Mouse (Mus musculus) cerebellum, adult 11-12 months (tissue): ENCODE results near the gene Sept3.

ENCODE experiments used
- DNase-seq: peaks from one replicate; pipeline ENCODE4 v3.0.0; 2022

Gene Sept3

DNA sequence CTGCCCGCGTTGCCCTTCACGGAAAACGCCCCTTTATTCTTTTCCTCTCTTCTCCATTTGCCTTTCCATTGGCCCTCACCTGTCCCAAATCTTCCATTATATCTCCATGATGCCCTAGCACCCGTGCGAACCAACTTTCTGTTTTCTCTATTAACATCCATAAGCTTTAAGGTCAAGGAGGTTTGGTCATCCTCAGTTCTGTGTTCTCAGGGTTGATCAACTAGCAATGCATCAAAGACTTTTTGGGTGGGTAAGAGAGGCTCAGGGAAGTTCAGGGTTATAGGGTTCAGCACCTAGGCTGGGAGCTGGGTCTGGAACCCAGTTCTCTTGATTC lies at the start of gene Sept3:
Gene Sept3, plus strand, starts transcription at position 301 of the 334 bp plus-strand sequence.
- no peak for DNase-seq

DNA sequence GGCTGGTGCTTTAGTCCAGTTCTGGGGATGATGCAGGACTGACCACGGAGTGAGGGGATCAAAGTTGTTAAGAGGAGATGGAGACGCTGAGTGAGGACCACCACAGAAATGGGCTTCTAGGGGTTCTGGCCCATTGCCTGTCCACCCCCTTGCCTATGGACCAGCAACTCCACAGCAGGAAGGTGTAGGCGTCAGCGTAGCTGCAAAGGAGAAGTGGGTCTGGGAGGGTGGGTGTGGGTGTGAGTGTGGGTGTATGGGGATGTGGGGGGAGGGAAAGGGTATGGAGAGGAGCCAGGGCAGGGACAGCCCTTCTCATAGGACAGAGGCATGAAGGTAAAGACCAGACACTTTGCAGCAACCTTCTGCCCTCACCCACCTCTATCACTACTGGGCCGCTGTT lies 48.9 kb upstream of the Sept3 start:
- peak; percentile 22 for DNase-seq

- DNase-seq: peak; percentile 27
These were observed 45.1 kb upstream of the Sept3 start for GRCm38 (mm10) chr15:82229542-82230045.

DNA sequence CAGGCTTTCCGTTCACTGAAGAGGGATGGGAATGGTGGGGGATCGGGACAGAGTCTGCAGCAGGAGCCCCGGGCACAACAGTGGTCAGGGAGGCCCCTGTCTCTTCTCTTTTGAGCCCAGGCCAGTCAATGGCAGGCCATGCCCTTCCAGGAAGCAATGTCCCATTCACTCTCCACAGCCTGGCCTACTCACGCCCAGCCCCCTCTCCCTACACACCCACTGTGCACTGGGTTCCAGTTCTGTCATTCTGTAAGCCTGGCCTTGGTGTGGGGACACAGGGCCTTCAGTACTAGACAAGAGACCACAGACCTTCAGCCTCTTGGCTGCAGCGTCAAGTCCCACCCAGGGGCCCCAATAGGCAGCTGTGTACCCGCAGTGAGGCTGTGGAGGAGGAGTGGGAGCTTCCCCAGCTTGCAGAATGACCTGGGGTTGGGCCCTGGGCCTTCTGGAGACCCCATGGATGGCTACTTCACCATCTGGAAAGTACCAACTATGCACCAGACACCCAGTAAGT lies 44.5 kb upstream of the Sept3 start:
- DNase-seq: peak; percentile 36

GRCm38 (mm10) chr15:82231100-82231499 lies 43.6 kb upstream of the Sept3 start:
- DNase-seq: no peak

DNA sequence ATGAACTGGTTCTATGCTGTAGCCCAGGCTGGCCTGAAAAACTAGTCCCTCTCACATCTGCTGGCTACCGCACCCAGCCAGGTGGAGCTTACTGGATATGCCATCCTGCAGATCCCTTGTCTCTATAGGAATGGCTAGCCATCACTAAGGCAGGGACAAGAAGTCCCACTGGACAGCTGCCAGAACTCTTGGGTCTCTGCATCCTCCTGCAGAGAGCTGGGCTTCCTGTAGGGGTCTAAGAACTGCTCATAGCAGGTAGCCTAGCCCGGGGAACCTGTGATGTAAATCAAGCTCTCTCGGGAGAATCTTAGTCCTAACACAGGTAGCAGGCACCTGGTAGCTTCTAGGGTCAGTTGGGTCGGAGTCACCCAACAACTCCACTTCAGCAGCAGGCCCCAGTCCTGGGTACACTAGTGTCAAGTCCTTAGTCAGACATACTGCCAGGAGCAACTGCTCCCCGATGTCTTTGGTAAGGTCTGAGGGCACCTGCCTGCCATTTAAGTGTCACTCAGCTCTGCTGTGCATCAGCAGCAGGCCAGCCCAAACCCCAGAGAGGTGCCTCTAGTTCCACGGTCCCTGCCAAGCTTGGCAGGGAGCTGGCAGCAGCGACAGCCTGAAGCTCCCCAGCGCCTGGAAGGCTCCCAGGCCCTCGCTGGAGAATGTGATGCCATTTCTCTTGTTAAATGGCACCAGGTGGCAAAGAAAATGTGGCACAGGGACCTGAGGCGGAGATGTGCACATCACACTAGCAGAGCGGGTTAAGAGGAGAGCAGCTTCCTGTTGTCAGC lies 42.9 kb upstream of the Sept3 start:
- DNase-seq: peak; percentile 95

DNA sequence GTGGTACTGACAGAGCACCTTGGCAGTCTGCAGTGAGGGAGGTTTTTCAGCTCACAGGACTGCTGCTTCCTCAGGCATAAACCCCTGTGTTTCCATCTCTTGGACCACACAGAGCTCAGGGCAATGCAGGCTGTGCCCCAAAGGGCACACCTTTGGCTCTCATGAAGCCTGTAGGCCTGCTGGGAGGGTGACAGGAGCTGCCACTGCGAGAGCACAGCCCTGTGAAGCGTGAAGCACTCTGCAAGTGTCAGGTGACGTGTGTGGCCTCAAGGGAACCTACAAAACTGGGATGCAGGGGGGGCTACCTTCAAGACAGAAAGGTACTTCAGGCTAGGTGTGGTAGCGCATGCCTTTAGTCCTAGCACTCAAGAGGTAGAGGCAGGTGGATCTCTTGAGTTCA lies 42.0 kb upstream of the Sept3 start:
- peak; percentile 62 for DNase-seq

- peak; percentile 38 for DNase-seq
These were observed 39.0 kb upstream of the Sept3 start for GRCm38 (mm10) chr15:82235661-82236060.

DNA sequence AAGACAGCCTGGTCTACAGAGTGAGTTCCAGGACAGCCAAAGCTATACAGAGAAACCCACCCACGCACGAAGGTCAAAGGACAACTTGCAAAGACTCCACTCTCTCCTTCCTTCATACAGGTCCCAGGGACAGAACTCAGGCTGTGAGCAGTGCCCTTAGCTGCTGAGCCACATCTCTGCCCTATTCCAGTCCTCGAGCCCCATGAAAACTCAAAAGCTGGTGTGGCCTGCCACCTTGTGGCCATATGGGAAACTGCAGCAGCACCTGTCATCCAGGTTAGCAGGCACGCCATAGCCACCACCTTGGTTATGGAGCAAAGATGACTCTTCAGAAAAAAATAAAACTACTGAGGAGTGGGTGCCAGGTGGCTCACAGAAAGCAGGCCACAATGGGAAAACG lies 38.1 kb upstream of the Sept3 start:
- peak; percentile 90 for DNase-seq

- DNase-seq: no peak
These were observed 31.4 kb upstream of the Sept3 start for GRCm38 (mm10) chr15:82243311-82243710.

DNA sequence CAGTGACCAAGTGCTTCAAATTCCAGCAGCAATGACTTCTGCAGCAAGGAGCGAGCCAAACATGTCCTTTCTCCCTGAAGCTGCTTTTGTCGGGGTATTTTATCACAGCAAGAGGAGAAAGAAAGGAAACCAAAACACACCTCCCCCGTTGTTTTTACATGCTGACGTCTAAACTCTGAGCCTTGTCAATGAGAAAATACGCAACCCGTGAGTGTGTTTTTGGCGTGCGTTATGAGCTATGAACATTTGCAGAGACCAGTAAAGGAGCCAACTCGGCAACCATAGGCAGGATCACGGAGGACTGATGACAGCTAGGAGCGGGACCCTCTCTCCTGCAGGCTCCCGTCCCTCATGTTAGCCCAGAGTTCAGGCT lies 31.0 kb upstream of the Sept3 start:
- DNase-seq: no peak

GRCm38 (mm10) chr15:82244115-82244804 lies 30.4 kb upstream of the Sept3 start, which contains the start of gene Cenpm:
Gene Cenpm (minus strand): TSS chr15:82244748.
- peak; percentile 88 for DNase-seq

DNA sequence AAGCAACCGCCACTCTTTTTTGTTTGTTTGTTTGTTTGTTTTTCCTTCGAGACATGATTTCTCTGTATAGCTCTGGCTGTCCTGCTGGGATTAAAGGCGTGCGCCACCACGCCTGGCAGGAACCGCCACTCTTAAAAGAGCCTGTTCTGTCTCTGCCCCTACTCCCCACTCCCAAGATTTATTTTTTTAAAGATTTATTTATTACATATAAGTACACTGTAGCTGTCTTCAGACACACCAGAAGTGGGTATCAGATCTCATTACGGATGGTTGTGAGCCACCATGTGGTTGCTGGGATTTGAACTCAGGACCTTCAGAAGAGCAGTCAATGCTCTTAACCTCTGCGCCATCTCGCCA lies 29.9 kb upstream of the Sept3 start:
- peak; percentile 37 for DNase-seq

- DNase-seq: no peak
These were observed 27.4 kb upstream of the Sept3 start for GRCm38 (mm10) chr15:82247131-82247776.

- DNase-seq: no peak
These were observed 23.1 kb upstream of the Sept3 start for GRCm38 (mm10) chr15:82251579-82251978.

- DNase-seq: no peak
These were observed 22.6 kb upstream of the Sept3 start, which contains the start of gene 1500009C09Rik for GRCm38 (mm10) chr15:82252097-82252496. Gene 1500009C09Rik (plus strand): TSS chr15:82252397.

GRCm38 (mm10) chr15:82255248-82255647 lies 19.4 kb upstream of the Sept3 start:
- DNase-seq: peak; percentile 38

DNA sequence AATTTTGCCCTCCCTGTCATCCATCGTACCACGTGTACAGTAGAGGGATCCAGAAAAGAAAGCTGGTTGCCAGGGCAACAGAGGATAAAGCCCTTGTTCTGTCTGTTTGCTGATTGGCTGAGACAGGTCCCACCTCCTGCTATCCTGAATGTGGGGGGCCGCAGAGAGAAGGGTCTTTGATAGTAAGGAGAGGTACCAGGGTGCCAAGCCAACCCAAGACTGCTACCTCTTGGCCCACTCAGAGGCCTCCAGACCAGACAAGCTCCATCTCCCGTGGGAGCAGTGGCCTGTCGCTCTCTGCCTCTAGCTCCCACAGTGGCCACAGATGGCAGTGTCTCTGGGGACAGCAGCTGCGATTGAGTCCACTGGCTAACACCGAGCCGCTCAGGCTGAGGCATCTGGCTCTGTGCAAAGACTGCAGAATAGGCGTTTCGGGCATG lies 18.7 kb upstream of the Sept3 start:
- DNase-seq: peak; percentile 85

- DNase-seq: peak; percentile 64
These were observed 15.2 kb upstream of the Sept3 start for GRCm38 (mm10) chr15:82259510-82259909.

DNA sequence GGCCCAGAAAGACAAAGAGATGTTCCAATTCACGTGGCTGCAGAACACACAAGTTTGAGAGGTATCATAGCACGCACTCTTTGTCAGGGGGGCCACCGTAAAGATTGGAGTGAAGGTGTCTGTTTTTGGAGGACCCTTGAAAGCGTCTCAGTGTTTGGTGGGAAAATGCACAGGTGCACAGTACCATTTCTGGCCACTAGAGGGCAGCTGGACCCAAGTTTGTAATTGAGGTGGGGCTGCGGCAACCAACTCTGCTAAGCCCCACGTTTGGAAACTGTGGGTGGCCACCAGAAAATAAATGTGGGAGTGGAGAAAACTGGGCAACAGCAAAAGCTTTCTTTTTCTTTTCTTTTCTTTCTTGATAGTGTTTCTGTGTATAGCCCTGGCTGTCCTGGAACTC lies 8.3 kb upstream of the Sept3 start:
- DNase-seq: no peak

DNA sequence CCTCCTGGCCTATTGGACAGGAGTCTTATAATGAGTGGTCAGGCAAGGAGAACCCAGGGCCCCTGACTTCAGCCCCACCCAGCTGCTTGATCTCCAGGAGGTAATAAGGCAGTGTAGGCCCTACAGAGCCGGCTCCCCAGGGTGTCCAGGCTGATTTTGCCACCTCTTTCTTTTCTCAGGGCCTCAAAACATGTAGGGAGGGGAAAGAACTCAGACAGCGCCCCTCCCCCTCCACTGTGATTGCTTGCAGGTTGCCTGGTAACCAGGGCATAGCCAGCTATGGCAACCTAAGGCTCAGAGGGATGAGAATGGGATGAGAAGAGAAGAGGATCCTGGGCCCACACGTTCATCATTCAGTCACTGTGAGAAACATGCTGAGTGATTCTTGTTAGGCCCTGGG lies 6.5 kb upstream of the Sept3 start:
- peak; percentile 56 for DNase-seq

- DNase-seq: peak; percentile 87
These were observed 5.9 kb upstream of the Sept3 start for GRCm38 (mm10) chr15:82268783-82269182.

DNA sequence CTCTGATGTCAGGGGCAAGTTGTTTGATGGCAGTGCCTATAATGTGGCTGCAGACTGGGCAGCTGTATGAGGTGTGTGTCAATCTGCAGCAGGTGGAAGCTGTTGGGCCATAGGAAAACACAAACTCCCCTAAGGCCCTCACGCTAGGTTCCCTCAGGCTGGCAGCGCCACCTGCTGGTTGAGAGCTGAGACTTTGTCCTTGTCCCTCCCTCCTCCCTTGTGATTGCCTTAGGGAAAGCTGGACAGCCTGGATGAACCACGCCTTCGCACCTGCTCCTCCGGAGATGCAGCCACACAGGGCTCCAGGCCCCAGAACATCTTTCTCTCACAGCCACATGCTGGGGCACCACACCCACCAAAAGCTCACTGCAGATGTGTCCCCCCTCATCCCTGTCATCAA lies 3.5 kb upstream of the Sept3 start:
- peak; percentile 86 for DNase-seq
